Mouse (Mus musculus) gonadal fat pad, adult 2 months (tissue): Measurements from ENCODE around the gene Osbpl3. TPM values are rescaled to one million over a fixed set of nuclear protein-coding genes. Genes with fewer than 3 reads are reported as not detected.
"Not testable (repeated sequence)": the region's sequence is repeated elsewhere in the genome, so short reads cannot be mapped to it uniquely, and the experiment has no call there.

Experiments
- DNase-seq: peaks from one replicate; pipeline ENCODE4 v3.0.0-alpha.2; 2012; ENCODE audit warnings: low read depth
- polyA plus RNA-seq: library from polyadenylated mRNA; depleted of rRNA; stranded (reverse); fragments of >200 nt; gene quantifications from 2 replicates; pipeline ENCODE4 v1.2.3, GENCODE M21; 2012

Osbpl3 gene
- polyA plus RNA-seq, 1 experiment = 2.0 TPM

DNA sequence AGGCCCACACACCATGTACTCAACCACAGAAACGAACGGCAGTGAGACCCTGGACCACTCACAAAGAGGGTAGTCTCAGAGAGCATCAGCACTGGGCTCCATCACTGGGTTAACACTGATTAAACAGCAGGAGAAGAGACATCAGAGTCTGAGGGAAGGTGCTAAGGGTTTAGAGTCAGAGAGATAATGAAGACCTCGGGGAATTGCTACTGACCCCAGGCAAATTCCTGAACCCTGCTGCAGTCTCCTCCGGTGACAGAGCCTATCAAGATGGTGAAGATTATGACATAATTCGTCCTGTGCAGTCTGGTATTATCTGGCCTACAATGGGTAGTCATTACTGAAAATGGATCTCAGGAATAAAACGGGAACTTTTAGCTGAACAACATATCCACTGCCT lies 2.4 kb downstream of the Osbpl3 start:
- no peak for DNase-seq

DNA sequence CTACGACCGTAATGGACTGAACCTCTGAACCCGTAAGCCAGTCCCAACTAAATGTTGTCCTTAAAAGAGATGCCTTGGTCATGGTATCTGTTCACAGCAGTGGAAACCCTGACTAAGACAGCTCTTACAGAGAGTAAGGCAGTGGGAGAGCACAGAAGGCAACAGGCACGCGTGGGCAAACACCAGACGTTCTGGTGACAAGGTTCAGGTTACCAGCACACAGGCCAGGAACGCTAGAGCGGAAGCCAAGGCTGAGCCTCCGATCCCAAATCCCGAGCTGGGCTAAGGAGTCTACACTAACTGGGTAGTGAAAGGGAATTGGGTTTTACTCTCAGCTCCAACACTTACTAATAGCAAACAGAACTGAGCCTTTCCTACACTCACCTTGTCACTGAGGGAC lies 3.8 kb downstream of the Osbpl3 start:
- DNase-seq = no peak

- no peak for DNase-seq
These were observed 10.4 kb downstream of the Osbpl3 start for GRCm38 (mm10) chr6:50445616-50446015.

DNA sequence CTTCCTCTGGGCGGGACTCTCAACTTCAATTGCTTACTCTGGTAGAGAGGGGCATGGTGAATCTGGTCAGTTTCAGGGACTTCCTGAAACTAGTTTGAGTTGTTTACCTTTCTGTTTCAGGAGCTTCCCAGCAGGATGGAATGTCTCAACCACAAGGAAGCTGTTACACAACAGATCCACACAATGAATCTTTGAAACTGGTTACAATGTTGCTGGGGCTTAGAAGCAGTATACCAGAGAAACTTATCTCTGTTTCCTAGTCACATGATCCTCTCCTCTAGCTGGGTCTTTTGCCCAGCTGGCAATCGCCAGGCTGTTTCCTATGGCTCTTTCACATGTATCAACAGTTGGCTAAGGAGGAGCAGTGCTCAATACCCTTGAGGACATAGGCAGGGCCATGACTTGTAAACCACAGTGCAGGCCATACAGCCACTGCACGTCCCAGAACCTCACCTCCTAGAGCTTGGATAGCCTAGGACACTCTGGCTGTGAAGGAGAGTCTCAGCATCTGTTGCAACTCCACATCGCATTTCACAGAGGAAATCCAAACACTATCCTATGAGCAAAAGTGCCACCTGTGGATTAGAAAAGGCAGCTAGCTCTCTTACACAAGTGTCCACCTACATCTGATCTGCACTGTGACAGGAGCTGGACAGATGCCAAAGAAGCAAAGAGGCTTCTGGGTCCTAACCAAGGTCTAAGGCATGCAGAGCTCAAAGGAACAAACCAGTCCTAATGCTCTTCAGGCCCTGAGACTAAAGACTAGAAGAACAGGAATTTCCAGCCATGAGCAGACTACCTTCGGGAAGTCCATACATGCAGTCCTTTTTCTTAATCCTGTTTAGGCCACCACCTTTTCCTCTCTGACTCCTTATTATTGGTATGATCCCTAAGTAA lies 14.8 kb downstream of the Osbpl3 start:
- peak; percentile 99 for DNase-seq

DNA sequence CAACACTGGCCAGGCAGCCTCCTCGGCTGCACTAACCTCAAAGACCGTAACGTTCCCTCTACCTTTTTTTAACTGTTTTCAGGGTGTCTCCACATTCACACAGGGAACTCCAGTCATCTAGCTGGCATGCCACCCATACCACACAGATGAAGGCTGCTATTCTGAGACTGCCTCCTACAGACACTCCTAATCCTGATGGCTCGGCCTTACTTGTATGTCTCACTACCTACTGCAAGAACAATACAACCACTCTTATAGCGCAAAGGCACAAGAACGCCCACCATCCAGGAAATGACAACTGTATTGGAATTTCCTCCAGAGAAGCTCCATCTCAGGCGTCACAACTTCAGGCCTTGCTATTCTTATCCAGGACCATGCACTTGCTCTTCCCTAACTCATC lies 15.8 kb downstream of the Osbpl3 start:
- DNase-seq = no peak

GRCm38 (mm10) chr6:50438900-50439299 lies 17.1 kb downstream of the Osbpl3 start:
- not testable (repeated sequence) for DNase-seq

DNA sequence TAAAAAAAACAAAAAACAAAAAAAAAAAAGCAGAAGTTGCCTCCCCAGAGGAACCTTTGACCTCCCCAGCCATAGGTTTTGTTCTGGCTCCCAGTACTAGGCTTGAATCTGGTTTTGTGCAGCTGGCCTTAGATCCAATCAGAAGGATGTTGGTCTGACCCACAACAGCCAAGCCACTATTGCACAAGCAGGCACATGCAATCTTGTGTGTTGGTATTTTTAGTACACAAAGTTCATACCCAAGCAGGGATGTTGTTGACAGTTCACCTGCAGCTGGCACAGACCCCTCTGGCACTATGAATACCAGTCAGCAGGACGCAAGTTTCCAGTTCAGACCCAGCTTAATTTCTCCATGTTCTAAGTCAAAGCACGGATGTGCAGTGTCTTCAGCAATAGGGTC lies 18.2 kb downstream of the Osbpl3 start:
- no peak for DNase-seq

- no peak for DNase-seq
These were observed 19.3 kb downstream of the Osbpl3 start for GRCm38 (mm10) chr6:50436661-50437060.

DNA sequence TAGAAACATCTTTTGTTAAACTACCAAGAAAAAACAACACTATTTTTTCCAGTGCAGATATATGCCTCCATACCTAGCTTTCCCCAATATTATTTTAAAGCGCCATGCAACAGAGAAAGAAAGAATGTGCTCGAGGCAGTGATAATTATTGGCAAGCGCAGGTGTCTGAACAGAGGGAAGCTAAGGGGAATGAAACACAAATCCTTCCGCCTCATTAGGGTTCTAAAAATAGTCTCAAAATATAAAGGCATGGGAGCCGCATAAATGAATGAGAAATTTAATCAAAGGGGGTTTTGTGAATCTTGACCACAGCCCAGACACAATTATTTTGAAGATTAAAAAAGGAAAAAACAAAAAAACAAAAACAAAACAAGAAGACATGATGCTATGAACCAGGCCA lies 23.5 kb downstream of the Osbpl3 start:
- no peak for DNase-seq

- no peak for DNase-seq
These were observed 26.7 kb downstream of the Osbpl3 start for GRCm38 (mm10) chr6:50429299-50429698.

- no peak for DNase-seq
These were observed 28.8 kb downstream of the Osbpl3 start for GRCm38 (mm10) chr6:50427051-50427732.

DNA sequence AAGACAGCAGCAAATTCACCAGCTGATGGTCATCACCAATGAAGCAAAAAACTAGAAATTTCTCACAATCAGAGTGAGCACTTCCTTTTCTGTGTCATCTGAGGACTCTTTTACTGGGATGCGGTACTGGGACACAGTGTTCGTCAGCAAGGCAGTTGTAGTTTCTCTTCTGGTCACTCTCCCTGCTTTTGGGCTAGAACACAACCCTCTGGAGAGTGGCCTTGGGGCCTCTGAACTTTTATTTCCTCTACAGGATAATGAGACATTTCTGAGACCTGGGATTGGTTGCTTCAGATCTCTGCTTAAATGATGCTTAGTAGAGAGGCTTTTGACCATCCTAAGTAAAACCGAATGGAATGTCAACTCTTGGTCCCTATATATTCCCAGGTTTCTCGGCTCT lies 29.4 kb downstream of the Osbpl3 start:
- no peak for DNase-seq

GRCm38 (mm10) chr6:50424271-50424670 lies 31.7 kb downstream of the Osbpl3 start:
- DNase-seq = no peak

DNA sequence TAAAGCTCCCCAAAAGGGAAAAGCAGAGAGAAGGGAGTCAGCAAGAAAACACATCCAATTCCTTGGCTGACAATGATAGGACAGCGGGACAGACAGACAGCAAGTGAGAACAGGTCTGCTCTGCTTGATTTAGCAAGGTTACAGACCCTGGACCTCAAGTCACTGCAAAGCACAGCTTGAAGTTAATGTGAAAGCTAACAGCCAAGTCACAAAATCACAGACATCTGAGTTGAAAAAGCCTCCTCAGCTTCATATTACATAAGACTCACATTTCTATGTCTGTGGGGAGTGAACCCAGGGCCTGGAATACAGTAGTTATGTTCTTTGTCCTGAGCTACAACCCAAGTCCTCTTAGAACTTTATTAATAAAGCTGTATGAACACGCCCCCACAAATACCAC lies 35.6 kb downstream of the Osbpl3 start:
- DNase-seq = no peak

DNA sequence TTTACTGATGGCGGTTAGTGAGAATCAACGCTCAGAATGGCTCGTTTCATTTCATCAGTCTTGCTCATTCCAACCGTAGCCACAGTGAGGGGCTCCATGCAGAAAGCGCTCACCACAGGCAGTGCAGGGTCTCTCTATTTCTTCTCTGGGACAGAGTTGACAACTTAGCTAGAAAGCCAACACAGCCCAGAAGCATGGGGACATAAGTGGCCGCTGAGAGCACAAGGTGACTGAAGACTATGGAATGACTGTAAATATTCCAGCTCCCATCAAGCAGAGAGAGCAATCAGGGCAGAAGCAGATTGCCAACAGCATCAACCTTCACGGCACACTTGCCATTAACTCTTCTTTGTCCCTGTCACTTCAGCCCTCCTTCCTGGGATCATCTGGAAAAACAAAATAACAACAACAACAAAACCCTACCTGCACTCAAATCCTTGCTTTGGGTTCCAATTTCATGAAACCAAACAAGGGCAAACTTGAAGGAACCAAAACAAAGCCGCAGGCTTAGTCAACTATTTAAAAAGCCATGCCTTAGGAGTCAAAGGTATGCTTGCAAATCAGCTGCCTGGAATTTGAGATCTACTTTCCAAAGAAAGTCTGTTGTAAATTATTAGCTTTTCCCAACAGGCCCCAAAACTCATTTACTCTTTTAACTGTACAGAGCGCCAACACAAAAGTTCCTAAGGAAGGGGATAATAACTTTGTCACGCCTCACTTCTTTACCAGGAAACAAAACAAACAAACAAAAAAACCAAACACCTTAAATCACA lies 36.3 kb downstream of the Osbpl3 start:
- no peak for DNase-seq

- DNase-seq = no peak
These were observed 37.0 kb downstream of the Osbpl3 start for GRCm38 (mm10) chr6:50418951-50419350.

- DNase-seq = no peak
These were observed 39.1 kb downstream of the Osbpl3 start for GRCm38 (mm10) chr6:50416854-50417253.

DNA sequence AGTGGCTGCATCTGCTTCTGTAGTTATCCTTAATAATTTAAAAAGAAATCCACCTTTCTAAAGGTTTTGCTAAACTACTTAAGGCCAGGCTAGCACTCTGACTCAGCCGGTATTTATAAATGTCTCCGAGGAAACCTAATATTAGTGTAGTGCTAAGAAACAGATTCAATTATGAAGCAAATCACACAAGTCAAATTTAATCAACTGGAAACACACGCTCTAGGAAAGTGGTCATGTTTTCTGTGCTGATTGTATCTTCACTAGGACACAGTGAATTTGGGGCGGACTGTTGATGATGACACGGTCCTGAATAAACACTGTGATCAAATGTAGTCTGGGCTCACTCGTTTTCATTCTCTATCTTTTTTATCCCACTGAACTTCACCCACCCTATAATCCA lies 40.6 kb downstream of the Osbpl3 start:
- DNase-seq = no peak

- no peak for DNase-seq
These were observed 41.5 kb downstream of the Osbpl3 start for GRCm38 (mm10) chr6:50414547-50414946.

DNA sequence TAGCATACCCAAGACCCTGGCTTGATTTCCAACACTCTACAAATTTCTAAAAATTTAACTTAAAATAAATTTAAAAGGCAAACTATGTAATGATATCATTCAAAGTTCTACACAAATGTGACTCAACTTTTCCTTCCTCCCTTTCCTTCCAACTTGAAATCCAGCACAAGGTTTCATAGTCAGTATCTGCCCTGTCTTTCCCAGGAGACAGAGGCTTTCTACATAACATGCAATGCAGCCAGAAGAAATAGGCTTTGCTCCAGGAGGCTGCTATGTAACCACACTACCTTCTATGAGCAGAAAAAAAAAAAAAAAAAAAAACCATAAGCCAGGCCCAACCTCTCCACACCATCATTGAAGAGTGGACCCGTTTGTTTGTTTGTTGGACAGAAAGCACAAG lies 42.6 kb downstream of the Osbpl3 start:
- no peak for DNase-seq

DNA sequence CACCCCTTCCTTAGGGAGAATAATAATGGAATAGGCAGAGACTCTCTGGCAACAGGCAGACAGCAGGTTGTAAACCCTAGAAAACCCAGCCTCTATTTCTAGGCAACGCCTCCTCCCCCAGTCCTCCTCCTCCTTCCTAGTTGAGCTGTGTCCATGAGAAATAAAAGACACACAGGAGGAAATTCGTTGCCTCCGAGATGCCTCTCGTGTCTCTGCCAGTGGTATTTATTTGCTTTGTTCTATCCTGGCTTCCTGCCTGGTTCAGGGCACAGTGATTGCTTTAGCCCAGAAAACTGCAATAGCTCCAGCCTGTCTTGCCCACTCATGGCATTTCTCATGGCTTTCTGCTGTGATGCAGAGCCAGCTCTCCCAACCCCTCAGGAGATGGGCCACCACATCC lies 43.8 kb downstream of the Osbpl3 start:
- no peak for DNase-seq

- DNase-seq = no peak
These were observed 51.3 kb downstream of the Osbpl3 start for GRCm38 (mm10) chr6:50404698-50405097.
